17 mouse cellular contexts compared by ENCODE assay signal in genomic region chr1:137446497-137446896, GRCm38 (mm10).
"Had no signal": no experiment of that assay in that cellular context is flagged by ENCODE, and none has a peak within 500 bp of the region (broad histone marks: within the 10 kb centered on the region; RNA-seq: fewer than 3 reads in every experiment).

No protein-coding gene starts in this region.

- DNase-seq: kidney, adult 9 months; kidney, postnatal 14 days; kidney, postnatal 4 days; left cerebral cortex, postnatal 4 days; liver, postnatal 0 days; lung, embryonic 14.5 days; thymus, adult 18-20 months; thymus, postnatal 4 days had no signal

- H3K4me3 ChIP-seq: limb, embryonic 12.5 days; limb, embryonic 15.5 days; midbrain, embryonic 12.5 days; midbrain, embryonic 15.5 days; neural tube, embryonic 13.5 days had no signal

- H3K36me3 ChIP-seq: limb, embryonic 12.5 days; limb, embryonic 15.5 days; midbrain, embryonic 12.5 days; midbrain, embryonic 15.5 days; neural tube, embryonic 13.5 days had no signal

- H3K9ac ChIP-seq: limb, embryonic 12.5 days; limb, embryonic 15.5 days; liver, embryonic 14.5 days; liver, postnatal 0 days; lung, embryonic 14.5 days; midbrain, embryonic 12.5 days; midbrain, embryonic 15.5 days; neural tube, embryonic 13.5 days had no signal

- H3K9me3 ChIP-seq: limb, embryonic 12.5 days; limb, embryonic 15.5 days; midbrain, embryonic 12.5 days; midbrain, embryonic 15.5 days; neural tube, embryonic 13.5 days had no signal

- H3K27me3 ChIP-seq: limb, embryonic 12.5 days; limb, embryonic 15.5 days; midbrain, embryonic 12.5 days; midbrain, embryonic 15.5 days; neural tube, embryonic 13.5 days had no signal

- ATAC-seq: liver, postnatal 0 days; lung, postnatal 0 days; midbrain, embryonic 15.5 days had no signal

- H3K27ac ChIP-seq: limb, embryonic 12.5 days; limb, embryonic 15.5 days; liver, embryonic 14.5 days; macrophage; midbrain, embryonic 12.5 days; midbrain, embryonic 15.5 days; neural tube, embryonic 13.5 days had no signal

- H3K4me2 ChIP-seq: limb, embryonic 12.5 days; limb, embryonic 15.5 days; liver, embryonic 11.5 days; lung, embryonic 14.5 days; midbrain, embryonic 12.5 days; midbrain, embryonic 15.5 days; neural tube, embryonic 13.5 days had no signal

- H3K4me1 ChIP-seq: limb, embryonic 12.5 days; limb, embryonic 15.5 days; midbrain, embryonic 12.5 days; midbrain, embryonic 15.5 days had no signal
